Mouse (Mus musculus) spleen, postnatal 10 days (tissue): ENCODE measurements around the gene Cnnm1.

ENCODE experiments used
- DNase-seq, 2 experiments: peaks; one replicate each; pipeline ENCODE4 v3.0.0; 2021 to 2022; ENCODE audit warnings: low spot score in 2 of 2

The Cnnm1 gene

GRCm38 (mm10) chr19:43440112-43440737 lies at the start of gene Cnnm1:
Cnnm1 (plus strand) TSS chr19:43440436.
- DNase-seq, result peak; percentile 6 to 22

GRCm38 (mm10) chr19:43396327-43396726 lies 43.9 kb upstream of the Cnnm1 start:
- DNase-seq, result peak in 1 of 2 experiments; percentile 25

- DNase-seq, result no peak
These were observed 33.1 kb upstream of the Cnnm1 start for GRCm38 (mm10) chr19:43407181-43407580.

GRCm38 (mm10) chr19:43415565-43415964 lies 24.7 kb upstream of the Cnnm1 start:
- no peak for DNase-seq

GRCm38 (mm10) chr19:43420506-43420905 lies 19.7 kb upstream of the Cnnm1 start:
- no peak for DNase-seq

GRCm38 (mm10) chr19:43424082-43424481 lies 16.2 kb upstream of the Cnnm1 start:
- DNase-seq, result no peak

GRCm38 (mm10) chr19:43427446-43428224 lies 12.6 kb upstream of the Cnnm1 start:
- DNase-seq, result no peak

GRCm38 (mm10) chr19:43439246-43439645 lies 990 bp upstream of the Cnnm1 start:
- DNase-seq, result no peak

GRCm38 (mm10) chr19:43440768-43441660 lies 778 bp downstream of the Cnnm1 start:
- DNase-seq, result peak in 1 of 2 experiments; percentile 6

- DNase-seq, result no peak
These were observed 1.4 kb downstream of the Cnnm1 start for GRCm38 (mm10) chr19:43441661-43441990.

- DNase-seq, result no peak
These were observed 2.0 kb downstream of the Cnnm1 start for GRCm38 (mm10) chr19:43442269-43442668.

GRCm38 (mm10) chr19:43442906-43443305 lies 2.7 kb downstream of the Cnnm1 start:
- DNase-seq, result no peak

GRCm38 (mm10) chr19:43444636-43445205 lies 4.5 kb downstream of the Cnnm1 start:
- DNase-seq, result no peak

GRCm38 (mm10) chr19:43451563-43451962 lies 11.3 kb downstream of the Cnnm1 start:
- no peak for DNase-seq

- no peak for DNase-seq
These were observed 11.9 kb downstream of the Cnnm1 start for GRCm38 (mm10) chr19:43452176-43452575.

- no peak for DNase-seq
These were observed 12.8 kb downstream of the Cnnm1 start for GRCm38 (mm10) chr19:43453025-43453424.

GRCm38 (mm10) chr19:43459948-43460347 lies 19.7 kb downstream of the Cnnm1 start:
- DNase-seq, result no peak

GRCm38 (mm10) chr19:43460481-43460880 lies 20.2 kb downstream of the Cnnm1 start:
- DNase-seq, result no peak

GRCm38 (mm10) chr19:43462141-43462540 lies 21.9 kb downstream of the Cnnm1 start:
- DNase-seq, result no peak

- no peak for DNase-seq
These were observed 23.5 kb downstream of the Cnnm1 start for GRCm38 (mm10) chr19:43463546-43464293.

- no peak for DNase-seq
These were observed 24.1 kb downstream of the Cnnm1 start for GRCm38 (mm10) chr19:43464294-43464687.
